Mouse (Mus musculus): Measurements from ENCODE around the gene Gxylt2.
A peak's percentile ranks its signal among the peaks of the same experiment; 100 is the strongest.

Gene Gxylt2

DNA sequence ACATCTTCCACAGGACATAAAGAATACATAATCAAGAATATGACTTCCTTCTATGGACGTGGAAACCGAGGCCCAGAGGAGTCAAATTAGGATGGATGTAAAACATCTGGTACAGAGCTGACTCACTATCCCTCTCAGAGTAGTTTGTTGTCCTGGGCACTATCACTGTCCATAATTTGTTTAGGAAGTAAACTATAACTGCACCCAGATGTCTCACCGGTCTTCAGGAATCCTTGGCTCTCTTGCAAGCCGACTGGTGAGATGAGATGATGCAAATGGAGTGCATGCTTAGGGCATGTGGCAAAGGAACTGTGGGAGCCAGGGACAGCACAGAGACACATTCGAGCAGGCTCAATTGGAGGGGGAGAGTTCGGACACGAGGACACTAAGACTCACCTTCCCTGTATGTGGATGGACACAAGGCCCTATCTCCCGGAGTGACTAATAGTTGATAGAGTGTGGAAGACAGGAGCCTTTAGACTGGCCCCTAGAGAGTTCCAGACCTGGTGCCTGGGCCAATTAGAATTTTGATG, 10.8 kb downstream of the Gxylt2 start:
- no peak for DNase-seq (ENCODE audit: low spot score in 2 of 2)

DNA sequence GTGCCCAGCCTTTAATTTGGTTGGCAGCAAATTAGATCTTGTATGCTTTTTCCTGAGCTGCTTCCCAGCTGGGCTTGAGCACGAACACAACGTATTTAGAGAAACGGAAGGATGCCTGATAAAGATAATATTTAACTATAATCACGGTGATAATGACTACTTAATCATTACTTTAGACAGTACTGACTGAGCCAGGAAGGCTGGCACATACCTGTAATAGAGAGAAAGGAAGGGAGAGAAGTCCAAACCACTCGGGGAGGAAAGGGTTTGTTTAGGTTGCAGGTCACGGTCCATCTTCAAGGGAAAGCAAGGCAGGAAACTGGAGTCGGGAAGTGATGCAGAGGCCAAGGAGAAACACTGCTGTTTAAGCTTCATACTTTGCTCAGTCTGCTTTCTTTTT, 11.6 kb downstream of the Gxylt2 start:
- no peak for DNase-seq (ENCODE audit: low spot score in 2 of 2)

DNA sequence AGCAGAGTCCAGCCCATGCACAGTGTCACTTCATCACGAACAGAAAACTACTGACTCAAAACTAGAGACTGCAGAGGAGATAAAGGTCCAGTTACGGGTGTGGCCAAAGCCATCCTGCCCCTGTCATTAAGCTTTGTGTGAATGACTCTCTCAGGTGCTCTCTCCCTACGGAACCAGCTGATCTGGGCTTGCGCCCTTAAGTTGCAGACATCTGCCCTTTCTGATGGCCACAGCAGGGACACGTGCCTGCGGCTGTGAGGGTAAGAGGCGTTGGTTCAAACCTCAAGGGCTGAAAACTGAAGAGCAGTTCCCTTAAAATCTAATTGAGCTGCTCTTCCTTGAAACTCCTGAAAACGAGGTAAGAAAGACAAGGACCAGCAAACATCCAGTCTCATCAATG, 12.3 kb downstream of the Gxylt2 start:
- no peak for DNase-seq (ENCODE audit: low spot score in 2 of 2)

DNA sequence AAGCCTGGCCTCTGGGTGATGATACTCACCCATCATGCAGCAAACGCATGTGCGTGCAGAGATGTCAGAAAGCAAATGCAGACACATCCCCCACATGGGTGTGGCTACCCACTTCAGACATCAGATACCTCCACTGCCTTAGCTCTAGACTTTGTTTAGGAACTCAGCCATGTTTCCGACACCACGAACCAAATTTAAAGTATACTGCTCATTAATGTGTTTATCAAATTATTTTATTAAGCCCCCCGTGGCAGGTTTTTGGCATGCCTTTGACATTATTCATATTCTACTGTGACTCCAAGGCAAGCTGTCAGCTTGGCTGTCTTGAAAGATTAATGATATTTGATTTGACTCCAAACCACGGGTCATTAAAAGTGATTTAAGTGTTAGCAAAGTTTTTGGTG, 15.6 kb downstream of the Gxylt2 start:
- DNase-seq (ENCODE audit: low spot score in 2 of 2) = no peak

DNA sequence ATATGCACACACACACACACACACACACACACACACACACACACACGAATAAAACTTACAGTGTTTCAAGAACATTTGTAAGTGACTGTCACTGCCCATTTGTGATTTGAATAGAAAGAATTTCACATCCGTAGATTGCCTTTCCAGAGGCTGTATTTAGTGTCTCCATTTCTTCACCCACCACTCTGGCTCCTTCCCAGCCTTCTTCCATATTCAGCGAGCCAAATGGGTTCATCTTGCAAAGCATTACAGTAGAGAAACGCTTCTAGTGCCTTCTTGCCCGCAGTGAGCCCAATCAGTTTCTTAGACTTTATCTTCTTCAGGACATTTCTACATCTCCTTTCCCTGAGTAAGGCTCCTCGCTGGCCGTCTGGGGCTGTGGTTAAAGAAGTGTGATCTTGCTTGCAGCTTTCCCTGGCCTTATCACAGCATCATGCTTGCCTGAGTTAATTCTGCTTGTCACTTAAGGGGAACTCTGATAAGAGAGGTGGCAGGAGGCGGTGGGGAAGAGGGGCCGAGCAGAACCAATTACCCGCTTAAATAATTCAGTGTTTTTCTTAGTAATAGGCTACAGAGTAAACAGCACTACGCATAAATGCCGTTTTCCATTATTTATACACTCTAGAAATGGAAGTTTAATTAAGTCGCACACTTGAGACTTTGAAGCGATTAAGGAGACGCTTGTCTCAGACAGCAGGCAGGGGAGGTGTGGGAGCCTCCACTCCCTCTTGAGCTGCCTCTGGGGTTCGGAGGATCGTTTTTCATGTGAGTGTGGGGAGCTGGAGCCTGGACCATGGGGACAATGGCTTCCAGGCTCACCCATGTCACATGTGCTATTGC, 16.6 kb downstream of the Gxylt2 start:
- peak; percentile 30 to 61 for DNase-seq (ENCODE audit: low spot score in 2 of 2)

DNA sequence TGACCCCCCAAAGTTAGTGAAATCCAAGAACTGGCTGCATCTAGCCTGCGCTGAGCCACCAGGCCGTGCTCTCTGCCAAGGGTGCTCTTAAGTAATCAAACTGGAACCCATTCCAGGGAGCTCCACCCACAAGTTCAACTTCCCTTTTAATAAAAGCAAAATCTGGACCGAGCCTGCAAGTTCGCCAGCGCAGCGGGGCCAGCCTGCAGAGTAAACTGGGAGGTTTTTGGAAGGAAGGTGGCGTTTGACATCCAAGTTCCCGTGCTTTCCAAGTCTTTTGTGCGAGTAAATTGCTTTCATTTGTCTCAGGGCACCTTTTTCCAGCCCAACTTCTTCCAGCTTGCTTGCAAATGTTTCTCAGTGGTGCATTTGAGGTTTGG, 27.5 kb downstream of the Gxylt2 start:
- peak; percentile 36 to 56 for DNase-seq (ENCODE audit: low spot score in 2 of 2)

DNA sequence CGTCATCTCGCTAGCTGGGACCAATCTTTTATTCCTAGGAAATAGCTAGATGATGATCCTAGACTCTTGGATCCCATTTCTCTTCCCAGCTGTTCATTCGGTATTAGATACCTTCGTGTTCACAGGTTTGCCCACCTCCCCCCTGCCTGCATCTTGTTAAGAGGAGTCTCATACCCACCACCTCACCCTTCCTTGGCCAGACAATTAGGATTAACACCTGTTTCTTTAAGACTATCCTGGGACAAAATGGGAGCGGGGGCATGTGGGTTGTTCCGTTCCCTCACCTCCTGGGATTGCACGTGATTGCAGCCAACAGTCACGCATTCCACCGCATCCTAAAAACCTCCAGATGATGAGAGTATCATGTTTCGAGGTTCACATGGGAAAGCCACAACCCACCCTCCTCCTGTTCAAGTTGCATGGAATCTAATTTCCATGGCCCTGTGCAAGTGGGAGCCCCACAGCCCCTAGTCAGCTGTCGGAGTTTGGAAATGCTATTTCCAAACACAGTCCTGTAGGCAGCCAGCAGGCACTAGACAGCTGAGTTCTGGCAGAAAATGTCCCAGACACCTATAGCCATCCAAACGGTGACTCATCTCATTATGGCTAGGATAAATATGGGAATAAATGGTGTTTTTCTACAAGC, 28.0 kb downstream of the Gxylt2 start:
- peak; percentile 62 to 76 for DNase-seq (ENCODE audit: low spot score in 2 of 2)

DNA sequence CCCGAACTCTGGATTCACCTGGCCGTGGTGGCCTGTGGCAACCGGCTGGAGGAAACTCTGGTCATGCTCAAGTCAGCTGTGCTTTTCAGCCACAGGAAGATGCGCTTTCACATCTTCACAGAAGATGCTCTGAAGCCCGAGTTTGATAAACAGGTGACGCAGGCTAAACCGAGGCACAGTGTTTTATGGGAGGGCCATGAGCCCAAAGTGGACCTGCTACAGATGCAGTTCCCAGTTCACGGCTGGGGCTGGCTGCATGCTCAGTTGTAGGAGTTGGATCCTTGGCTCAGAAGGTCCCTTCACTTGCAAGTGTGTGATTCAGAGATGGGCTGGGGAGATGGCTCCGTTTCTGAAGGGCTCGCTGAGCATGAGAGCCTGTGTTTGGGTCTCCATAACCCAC, 28.7 kb downstream of the Gxylt2 start:
- DNase-seq (ENCODE audit: low spot score in 2 of 2) = no peak

DNA sequence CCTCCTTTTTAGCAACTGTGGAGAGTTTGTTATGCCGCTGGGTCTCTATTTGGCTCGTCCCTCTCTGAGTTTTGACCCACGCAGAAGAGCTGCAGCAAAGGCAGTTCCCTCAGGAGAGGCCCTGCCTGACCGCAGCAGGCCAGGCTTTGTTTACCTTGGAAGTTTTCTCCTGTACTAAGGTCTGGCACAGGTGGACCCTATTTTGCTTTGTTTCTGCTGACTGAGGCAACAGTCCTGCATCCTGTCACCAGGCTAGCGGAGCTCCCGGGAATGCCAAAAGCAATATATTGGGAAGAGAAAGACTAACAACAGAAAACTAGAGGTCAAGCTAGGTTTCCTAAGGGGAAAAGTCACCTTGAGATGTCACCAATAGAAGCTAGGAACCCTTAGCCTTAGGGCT, 29.8 kb downstream of the Gxylt2 start:
- DNase-seq (ENCODE audit: low spot score in 2 of 2) = no peak

DNA sequence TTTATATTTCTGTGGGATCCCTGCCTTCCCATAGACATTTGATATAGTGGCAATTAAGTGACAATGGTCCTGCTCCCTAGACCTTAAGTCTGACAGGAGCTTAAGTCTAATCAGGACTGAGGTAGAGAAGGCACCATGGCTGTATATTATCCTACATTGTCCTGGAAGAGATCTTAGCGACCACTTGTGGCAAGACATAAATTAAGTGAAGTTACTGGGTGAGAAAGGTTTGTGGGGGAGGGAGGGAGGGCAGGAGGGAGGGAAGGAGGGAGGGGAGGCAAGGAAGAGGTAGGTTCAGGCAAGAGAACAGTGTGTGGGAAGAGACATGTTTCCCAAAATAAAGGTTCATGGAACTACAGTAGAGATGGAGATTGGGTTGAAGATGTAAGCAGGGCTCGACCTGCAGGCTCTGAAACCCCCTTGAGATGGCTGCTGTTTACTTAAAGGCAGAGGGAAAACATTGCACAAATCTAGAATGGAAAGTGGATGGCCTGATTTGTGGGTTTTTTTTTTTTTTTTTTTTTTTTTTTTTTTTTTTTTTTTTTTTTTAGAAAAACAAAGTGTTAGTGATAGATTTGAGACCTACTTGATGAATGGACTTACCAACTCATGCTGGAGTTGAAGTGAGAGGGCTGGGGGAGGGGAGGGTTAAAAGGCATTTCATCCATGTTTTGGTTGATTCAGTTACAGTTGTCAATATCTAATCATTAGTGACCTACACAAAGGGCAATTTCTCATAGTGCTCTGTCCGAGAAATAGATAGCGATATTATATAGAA, 54.1 kb downstream of the Gxylt2 start:
- DNase-seq (ENCODE audit: low spot score in 2 of 2) = no peak

DNA sequence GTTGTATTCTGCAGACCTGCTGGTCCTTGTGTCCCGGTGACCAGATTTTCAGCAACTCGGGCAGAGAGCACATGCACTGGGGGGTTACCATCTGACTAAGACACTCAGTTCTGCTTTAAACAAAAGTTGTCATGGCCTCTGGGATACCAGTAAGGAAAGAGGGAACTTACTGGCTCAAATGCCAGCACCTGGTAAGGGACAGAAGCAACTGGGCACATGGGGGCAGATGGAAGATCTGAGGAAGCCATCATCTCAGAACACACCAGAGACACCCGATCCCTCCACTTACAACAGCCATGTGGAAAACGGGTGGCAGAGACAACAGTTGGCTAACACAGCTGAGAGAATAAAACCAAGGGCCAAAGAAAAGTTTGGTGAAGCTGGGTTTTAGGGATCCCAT, 63.2 kb downstream of the Gxylt2 start:
- no peak for DNase-seq (ENCODE audit: low spot score in 2 of 2)

DNA sequence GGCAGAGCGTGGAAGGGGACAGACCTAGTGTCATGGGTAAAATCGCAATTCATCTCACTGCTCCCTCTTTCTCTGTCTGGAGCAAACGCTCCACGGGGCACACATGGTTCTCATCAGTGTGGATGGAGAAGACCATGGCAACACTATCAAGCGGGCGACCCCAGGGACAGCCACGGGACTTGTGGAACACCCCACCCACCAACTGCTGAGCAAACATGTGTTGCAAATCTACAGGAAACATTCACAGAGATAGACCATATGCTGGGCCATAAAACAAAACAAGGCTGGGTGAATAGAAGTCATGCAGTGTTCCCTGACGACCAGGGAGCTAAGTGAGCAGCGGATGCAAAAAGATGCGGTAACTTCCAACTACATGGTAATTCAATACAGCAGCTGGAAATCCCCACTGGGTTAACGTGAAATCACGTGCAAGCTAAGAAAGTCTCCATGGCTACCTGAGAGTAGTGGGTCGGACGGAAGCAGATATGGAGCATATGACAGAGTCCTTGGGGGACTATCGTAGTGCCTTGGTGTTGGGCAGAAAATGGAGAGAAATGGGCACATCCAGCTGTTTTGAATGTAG, 71.5 kb downstream of the Gxylt2 start:
- DNase-seq (ENCODE audit: low spot score in 2 of 2) = no peak

DNA sequence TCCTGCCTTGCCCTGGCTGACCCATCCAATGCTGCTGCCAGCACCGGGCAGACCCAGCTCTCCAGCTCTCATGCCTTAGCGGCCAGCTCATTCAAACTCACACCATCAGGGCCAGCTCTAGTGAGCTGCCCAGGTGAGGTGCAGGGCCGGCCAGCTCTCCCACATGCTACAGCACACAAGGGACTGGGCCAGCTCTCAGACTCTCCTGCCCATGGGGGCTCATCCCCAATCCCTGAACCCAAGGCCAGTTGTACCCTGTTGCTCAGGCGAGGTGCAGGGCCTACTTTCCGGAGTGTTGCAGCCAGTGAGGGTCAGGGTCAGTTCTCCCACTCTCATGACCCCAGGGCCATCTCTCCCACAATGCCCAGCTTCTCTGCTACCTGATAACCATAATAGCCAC, 74.1 kb downstream of the Gxylt2 start:
- DNase-seq (ENCODE audit: low spot score in 2 of 2) = no peak

DNA sequence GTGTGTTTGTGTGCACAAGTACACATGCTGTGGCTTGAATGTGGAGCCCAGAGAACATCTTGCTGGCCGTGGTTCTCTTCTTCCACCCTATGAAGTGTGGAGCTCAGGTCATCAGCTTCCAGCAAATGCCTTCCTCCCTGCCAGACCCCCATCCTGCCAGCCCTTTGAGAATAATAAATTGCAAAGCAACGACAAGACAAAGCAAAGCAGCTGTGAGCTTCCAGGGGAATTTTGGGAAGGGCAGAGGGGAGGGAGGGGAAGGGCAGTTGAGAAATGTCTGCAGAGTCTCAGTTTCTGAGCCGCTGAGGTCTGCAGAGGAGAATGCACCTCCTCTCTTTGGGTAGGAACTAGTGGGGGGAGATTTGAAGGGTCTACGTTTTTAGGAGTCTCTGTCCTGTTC, 75.9 kb downstream of the Gxylt2 start:
- DNase-seq (ENCODE audit: low spot score in 2 of 2) = no peak

DNA sequence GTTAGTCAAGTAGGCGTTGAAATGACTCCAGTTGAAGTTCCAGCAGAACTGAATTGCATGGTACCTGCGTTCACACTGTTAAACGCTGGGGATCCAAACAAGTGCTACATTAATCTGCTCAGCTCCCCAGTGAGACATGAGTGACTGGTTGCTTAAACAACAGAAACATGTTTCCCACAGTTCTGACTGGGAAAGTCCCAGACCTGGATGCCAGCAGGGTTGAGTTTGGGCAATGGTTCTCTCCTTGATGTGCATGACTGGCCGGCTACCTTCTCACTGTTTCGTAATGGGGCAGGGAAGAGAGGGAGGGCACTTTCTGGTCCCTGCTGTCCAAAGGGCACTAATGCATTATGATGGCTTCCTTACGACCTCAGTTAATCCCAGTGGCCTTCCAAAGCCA, 77.1 kb downstream of the Gxylt2 start:
- no peak for DNase-seq (ENCODE audit: low spot score in 2 of 2)

DNA sequence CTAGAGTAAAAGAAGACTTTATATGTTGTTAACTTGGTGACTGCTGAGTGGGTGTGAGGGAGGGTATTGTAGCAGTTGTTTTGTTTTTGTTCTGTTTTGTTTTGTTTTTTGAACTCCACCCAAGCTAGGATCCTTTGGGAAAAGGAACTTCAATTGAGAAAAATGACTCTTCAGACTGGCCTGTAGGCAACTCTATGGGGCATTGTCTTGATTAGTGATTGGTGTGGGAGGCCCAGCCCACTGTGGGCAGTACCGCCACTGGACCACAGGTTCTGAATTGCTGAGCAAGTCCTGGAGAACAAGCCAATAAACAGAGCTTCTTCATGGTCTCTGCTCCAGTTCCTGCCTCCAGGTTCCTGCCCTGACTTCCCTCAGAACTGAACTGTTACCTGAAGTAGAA, 83.2 kb downstream of the Gxylt2 start:
- no peak for DNase-seq (ENCODE audit: low spot score in 2 of 2)

DNA sequence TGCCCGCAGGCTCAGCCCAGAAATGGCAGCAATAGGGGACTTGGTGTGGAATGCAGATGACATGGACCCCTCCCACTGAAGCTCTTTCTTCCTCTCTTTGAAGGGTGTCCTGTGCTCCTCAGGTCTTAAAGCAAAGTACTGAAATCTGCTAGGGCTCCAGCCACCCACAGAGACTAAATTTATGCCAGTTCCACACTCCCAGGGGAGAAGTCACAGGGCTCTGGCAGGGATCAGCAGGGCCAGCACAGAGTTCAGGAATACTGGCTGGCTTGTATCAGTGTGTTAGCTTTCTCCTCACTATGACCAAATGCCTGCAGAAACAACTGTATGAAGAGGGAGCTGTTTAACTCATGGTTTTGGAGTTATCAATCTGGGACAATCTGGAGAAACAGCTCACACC, 84.6 kb downstream of the Gxylt2 start:
- DNase-seq (ENCODE audit: low spot score in 2 of 2) = no peak

DNA sequence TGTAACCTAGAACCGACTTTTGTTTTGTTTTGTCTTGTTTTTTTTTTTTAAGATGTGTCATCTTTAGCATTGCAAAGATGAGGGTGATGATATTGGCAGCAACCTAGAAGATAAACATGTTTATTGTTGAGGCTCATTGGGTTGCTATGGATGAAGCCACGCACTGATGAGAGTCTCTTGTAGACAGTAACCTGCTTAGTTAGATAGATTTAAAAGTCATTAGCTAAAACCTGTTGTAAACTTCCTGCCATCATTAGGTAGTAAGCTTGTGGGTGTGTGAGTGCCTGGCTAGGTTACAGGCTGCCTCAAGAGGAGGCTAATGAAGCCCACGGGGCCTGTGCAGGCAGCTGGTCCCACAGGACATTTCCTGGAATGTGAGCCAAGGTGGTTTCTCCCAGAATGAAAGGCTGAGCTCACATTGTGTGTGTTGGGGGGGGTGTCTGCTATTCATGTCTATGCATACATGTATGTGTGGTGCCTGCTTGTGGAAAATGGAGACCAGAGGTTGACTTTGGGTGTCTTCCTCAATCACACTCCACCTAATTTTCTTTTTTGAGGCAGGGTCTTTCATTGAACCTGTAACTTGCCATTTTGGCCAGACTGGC, 87.6 kb downstream of the Gxylt2 start:
- DNase-seq (ENCODE audit: low spot score in 2 of 2) = no peak

DNA sequence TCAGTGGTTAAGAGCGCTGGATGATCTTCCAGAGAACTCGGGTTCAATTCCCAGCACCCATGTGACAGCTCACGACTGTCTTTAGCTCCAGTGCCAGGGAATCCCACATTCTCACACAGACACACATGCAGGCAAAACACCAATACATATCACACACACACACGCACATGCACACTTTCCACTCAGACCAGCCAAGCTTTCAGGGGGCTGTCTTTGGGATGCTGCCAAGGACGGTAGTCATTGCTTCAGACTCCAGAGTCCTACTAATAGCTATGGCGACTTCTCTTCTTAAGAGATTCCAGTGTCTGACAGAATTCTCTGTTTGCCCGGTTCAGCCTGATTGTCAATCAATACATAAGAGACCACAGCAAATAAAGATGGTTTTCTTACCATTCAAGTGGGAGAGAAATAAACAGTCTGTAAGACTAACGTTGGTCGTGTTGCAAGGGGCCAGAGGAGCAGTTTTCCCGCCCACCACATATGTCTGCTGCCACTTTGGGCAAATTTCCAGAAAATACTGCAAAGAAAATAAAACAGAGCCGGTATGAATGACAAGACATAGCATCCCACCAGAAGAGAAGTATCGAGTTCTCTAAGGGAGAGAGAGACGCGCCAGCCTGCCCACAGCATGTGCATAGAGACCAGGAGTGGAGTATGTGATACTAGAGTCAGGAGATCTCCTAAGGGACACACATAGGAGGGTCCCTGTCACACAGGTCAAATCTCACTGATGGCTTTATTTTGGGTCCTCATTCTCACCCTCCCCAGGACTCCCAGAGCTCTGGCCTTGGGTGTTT, 88.6 kb downstream of the Gxylt2 start:
- DNase-seq (ENCODE audit: low spot score in 2 of 2) = no peak

DNA sequence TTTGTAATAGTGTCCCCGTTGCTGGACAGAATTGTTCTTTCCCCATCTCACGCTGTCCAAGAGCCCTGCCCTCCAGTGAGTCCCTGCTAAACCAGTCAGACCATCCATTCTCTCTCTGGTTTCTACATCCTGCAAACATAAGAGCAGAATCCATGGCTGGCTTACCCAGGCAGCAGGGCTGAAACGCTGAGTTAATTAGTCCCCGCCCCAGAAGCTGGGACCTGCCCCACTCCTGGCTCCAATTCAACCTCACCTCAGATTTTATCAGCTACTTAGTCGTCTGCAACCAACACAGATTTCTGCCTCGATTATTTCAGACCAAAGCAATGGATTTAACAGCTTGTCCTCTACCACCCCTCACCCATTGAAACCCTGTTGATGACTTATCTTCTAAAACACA, 91.3 kb downstream of the Gxylt2 start:
- DNase-seq (ENCODE audit: low spot score in 2 of 2) = no peak

DNA sequence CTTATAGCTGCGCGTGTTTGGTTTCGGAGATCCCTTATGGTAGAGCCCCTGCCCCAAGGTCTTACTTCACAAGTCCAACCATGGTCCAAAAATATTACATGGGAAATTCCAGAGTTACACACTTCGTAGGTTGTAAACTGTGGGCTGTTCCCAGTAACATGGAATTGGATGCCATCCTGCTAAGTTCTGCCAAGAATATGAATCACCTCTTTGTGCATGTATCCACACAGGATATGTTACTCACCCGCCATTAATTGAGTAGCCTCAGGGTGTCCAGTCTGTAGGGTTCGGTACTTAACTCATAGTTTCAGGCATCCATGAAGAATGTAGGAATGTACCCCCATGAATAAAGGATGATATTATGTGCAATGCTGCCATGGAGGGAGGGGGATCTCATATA, 94.8 kb downstream of the Gxylt2 start:
- no peak for DNase-seq (ENCODE audit: low spot score in 2 of 2)
